Mouse (Mus musculus) frontal cortex, postnatal 14 days (tissue): Measurements from ENCODE around the gene Zfp445.
"Not testable (repeated sequence)": the region's sequence is repeated elsewhere in the genome, so short reads cannot be mapped to it uniquely, and the experiment has no call there.

Experiments used
- DNase-seq, 2 experiments: peaks; one replicate each; pipeline ENCODE4 v3.0.0; 2022; ENCODE audit warnings: low spot score in 2 of 2

Zfp445 gene

GRCm38 (mm10) chr9:122865697-122866166 lies at the start of gene Zfp445:
Gene Zfp445, minus strand, starts transcription at chr9:122866006.
- peak; percentile 59 to 68 for DNase-seq

DNA sequence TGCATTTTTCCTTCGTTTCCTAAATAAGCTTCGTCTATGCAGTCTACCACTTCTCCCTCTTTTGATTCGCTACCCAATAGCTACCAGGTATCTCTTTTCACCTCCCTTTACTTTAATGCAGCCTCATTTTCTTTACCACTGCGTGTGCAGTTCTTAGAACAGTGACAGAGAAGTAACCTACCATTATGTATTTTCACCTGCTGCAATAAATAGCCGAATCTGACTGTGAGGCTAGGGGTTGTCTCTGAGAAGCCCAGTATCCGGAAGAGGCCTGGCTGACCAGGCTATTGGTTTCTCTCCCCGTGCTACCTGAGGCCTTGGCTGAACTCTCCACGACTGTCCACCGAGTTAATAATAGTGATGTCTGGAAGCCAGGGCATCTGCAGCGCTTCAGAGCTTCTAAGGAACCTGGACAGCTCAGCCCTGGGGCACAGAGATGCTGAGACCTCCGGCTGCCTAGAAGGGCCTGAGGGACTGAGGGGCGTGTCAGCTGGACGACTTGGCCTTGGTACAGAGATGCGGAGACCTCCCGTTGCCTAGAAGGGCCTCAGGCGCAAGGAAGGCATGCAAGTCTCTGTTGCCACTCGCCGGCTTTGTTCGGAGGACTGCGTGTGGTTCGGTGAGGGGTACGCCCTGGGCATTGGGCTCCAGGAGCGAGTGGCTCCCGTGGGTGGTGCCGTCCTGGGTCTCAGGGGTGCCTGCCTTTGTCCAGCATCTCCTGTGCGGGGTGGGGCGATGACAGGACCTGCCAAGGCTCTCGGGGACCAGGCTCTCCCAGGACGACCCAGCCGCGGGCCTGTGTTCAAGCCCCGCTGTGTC lies 37.1 kb upstream of the Zfp445 start:
- DNase-seq = peak; percentile 33 to 54

DNA sequence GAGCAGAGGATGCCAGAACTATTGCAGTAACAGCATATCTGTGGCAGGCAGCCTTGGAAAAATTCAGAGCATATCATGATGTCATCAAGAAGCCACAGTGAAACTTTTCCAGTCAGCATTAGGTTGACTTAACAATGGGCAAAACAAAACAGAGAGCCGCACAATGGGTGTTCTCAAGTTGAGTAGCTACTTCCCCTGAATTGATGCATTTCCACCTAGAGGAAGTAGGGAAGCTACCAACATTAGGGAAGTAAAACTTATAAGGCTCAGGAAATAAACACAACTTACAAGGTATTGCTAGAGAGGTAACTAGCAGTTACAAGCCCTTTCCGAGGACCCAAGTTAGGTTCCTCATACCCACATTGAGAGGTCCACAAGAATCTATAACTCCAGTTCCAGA lies 35.2 kb upstream of the Zfp445 start:
- no peak for DNase-seq

- peak; percentile 27 to 55 for DNase-seq
Observed at GRCm38 (mm10) chr9:122886372-122887179, 20.8 kb upstream of the Zfp445 start.

- no peak for DNase-seq
Observed at GRCm38 (mm10) chr9:122885385-122885784, 19.6 kb upstream of the Zfp445 start, which contains the start of gene Zkscan7. Gene Zkscan7, plus strand, starts transcription at chr9:122885685.

GRCm38 (mm10) chr9:122875145-122875544 lies 9.3 kb upstream of the Zfp445 start:
- no peak for DNase-seq

DNA sequence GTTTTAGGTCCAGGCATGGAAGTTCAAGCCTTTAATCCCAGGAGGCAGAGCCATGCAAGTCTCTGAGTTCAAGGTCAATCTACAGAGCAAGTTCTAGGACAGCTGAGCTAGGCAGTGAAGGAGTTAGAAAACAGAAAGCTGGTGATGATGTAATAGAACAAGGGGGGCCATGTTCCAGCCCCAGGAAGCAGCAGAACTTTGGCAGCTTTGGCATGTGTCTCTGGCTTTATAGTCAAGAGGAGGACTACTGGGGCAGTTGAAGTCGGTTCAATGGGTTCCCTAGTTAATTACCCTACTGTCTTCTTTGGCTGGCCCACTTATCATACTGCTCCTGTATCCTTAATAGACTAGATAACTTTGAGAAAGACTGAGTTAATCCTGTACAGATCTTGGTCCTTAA lies 8.8 kb upstream of the Zfp445 start:
- DNase-seq = no peak

DNA sequence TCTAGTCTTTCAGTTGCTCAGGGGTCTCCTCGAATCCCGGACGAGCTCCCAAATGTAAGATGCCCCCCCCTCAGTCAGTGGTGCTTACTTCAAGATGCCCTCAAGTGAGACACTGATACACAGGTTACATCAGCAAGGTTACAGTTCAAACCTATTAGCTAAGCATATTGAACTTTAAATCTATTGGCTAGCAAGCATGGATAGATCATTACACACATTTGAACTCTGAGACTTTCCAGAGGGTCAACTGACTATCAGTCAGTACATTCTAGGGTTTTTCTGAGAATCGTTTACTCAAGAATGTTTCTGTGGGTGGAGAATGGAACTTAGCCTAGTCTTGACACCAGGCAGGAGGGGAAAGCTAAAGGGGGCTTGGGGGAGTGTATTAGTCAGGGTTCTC lies 6.8 kb upstream of the Zfp445 start:
- DNase-seq = no peak

DNA sequence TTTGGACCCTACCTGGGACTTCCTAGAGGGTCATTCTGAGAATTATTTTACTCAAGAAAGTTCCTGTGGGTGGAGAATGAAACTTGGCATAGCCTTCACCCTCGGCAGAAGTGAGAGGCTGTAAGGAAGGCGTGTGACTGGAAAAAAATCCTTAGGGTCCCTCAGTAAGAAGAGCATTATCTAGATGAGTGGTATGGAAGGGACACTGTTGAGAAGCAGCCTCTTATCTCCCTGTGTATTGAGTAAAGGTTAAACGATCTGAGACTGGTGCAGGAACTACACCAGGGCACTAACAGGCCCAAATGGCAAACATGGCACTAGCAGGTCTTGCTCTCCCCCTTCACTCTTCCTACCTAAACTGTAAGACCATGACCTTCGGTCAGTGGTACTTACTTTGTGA lies 386 bp upstream of the Zfp445 start:
- no peak for DNase-seq

DNA sequence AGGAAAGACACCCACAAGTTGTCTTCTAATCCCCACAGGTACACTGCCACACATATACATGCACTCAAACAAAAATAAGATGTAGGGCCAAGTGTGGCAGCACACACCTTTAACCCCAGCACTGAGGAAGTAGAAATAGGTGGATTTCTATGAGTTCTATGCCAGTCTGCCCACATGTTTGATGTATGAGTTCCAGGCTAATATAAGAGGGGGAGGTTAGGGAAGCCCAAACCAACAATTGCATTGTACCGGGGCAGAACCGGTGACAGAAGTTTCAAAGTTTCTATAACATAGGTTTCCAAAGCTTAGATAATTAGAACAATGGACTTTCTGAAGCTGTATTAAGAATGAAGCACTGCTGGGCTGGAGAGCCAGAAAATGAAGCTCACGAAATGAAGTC lies 958 bp downstream of the Zfp445 start:
- DNase-seq = no peak

DNA sequence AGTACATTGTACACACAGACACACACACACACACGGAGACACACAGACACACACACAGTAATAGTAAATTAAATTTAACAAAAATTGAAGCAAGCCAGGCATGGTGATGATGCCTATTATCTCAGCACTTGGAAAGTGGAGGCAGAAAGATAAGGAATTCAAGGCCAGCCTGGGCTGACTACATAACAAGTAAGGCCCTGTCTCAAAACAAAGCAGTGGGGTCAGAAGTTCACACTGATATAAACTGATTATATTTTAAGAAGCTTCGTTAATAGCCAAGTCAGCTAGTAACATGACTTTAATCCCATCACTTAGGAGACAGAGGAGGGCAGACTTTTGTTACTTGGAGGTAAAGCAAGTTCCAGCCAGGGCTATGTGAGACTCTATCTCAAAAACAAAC lies 2.1 kb downstream of the Zfp445 start:
- DNase-seq = no peak

GRCm38 (mm10) chr9:122860752-122861151 lies 5.1 kb downstream of the Zfp445 start:
- DNase-seq = no peak

GRCm38 (mm10) chr9:122856716-122857115 lies 9.1 kb downstream of the Zfp445 start:
- DNase-seq = no peak

GRCm38 (mm10) chr9:122855617-122856016 lies 10.2 kb downstream of the Zfp445 start:
- DNase-seq = no peak

GRCm38 (mm10) chr9:122855141-122855540 lies 10.7 kb downstream of the Zfp445 start:
- DNase-seq = not testable (repeated sequence)

DNA sequence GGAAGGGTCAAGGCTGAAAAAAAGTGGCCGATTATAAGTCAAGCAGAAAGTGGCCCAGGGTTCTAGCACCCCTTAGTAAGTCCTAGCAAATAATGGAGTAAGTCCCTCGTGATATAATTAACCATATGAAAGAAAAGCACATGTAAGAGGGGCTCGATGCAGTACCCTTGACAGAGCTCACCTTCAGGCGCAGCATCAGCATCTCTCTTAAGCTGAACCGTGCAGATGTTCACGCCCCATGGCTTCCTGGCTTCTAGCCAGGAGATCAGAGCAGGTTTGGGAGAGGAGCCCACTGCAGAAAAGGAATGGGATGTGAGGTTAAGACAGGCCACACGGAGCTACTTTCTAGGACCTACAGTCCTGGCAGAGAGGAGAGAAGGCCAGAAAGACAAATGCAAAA lies 11.3 kb downstream of the Zfp445 start:
- DNase-seq = no peak

DNA sequence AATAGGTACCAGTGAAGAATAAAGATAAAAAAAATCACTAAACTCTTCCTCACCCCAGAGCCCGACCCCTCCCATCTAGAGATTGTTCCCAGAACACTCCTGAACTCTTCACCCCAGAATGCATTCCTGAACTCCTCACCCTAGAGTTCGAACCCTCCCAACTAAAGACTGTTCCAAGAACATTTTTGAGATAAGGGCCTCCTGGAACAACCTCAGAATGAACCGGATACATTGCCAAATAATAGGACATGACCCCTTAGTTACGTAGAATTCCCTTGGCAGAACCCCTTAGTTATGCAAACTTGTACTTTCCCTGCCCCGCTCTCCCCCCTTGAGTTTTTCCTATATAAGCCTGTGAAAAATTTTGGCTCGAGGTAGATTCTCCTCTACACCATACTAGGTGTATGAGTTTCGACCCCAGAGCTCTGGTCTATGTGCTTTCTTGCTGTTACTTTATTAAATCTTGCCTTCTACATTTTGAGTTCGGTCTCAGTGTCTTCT lies 17.9 kb downstream of the Zfp445 start:
- not testable (repeated sequence) for DNase-seq

GRCm38 (mm10) chr9:122846156-122846555 lies 19.6 kb downstream of the Zfp445 start:
- DNase-seq = peak in 1 of 2 experiments; percentile 31

DNA sequence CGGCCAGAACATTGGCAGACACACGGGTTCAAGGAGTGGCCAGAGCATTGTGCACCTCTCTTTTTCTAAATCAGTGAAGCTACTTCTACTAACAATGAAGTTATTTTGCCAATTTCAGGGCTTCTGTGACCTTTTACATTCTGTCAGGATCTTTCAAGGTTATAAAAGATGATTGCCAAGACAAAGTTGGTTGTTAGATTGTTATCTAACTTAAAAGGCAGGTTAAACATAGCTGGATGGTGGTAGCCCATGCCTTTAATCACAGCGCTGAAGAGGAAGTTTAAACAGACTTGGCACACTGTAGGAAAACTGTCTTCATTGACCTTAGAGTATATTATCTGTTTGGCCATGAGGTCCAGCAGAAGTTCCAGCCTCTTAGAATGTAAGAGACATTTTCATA lies 20.2 kb downstream of the Zfp445 start:
- DNase-seq = no peak

DNA sequence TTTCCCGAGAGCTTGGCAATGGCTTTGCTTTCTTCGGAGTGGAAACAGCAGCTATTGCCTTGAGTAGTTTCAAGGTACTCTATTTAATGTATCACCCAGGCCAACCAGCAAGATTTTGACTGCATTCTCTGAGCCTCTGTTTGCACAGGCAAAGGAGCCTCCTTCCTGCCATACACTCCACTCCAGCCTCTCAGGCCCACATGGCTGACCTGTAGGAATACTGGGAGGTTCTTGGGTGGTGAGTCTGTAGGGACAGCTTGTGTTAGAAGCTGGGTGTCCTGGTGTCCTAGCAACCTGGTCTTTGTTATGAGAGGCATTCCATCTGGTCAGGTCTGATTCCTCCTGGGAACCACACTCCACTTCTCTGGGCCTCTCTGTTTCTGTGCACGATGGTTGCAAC lies 22.0 kb downstream of the Zfp445 start, which contains the start of gene Gm35549:
Gene Gm35549 (minus strand): TSS at position 276 of the 400 bp plus-strand sequence.
- no peak for DNase-seq

DNA sequence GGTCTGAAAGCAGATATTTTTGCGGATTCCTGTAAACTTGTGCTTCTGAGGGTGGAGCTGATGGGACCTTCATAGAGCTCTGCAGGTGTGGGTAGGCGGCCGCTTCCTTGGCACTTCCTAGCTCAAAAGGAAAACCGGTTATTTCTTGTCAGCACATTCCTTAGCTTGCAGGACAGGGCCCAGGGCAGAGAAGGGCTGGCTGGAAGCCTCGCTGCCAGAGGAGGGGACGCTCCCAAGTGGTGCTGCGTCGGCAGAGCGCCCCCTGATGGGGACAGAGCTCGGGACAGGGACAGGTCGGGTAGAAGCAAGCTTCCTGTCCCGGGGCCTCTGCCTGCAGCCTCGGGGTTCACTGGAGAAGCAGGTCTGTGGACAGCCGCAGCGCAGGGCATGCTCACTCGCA lies 28.1 kb downstream of the Zfp445 start:
- no peak for DNase-seq

GRCm38 (mm10) chr9:122837216-122837615 lies 28.6 kb downstream of the Zfp445 start:
- no peak for DNase-seq
